Mouse (Mus musculus): Measurements from ENCODE around the gene Slc37a3. TPM values are rescaled to one million over a fixed set of nuclear protein-coding genes. Genes with fewer than 3 reads are reported as not detected.

Gene Slc37a3
- polyA plus RNA-seq, 1 experiment from 2014 or later = 53.0 TPM

GRCm38 (mm10) chr6:39341798-39342197 is 35.7 kb downstream of the Slc37a3 start:
- Histone ChIP-seq H3K27me3 (no peaks in the 10 kb centered on the region), H3K4me1 (peaks cover 23% of the 10 kb centered on the region), H3K27ac (replicated peaks) (no peak overlapping the region), H3K9me3 (no peaks in the 10 kb centered on the region), H3K9ac (replicated peaks) (no peak overlapping the region), H3K4me2 (replicated peaks) (no peak overlapping the region), H3K36me3 (peaks cover 45% of the 10 kb centered on the region), H3K4me3 (no peak overlapping the region)
- 88% methylated on average over 2 of the region's 2 CpGs for WGBS
- no peak for ATAC-seq (ENCODE audit: low FRiP score, low read depth)

GRCm38 (mm10) chr6:39338359-39338758 is 39.1 kb downstream of the Slc37a3 start:
- no peak overlapping the region for H3K9ac ChIP-seq (replicated peaks)
- no peak overlapping the region for H3K4me2 ChIP-seq (replicated peaks)
- no peak overlapping the region for H3K4me3 ChIP-seq
- peaks cover 58% of the 10 kb centered on the region for H3K36me3 ChIP-seq
- 87% methylated on average over 8 of the region's 8 CpGs for WGBS
- no peaks in the 10 kb centered on the region for H3K9me3 ChIP-seq
- no peak overlapping the region for H3K27ac ChIP-seq (replicated peaks)
- no peak for ATAC-seq (ENCODE audit: low FRiP score, low read depth)
- no peaks in the 10 kb centered on the region for H3K27me3 ChIP-seq
- no peaks in the 10 kb centered on the region; the same call in 1 of the 2 replicates for H3K4me1 ChIP-seq

GRCm38 (mm10) chr6:39334873-39335272 is 42.6 kb downstream of the Slc37a3 start:
- H3K9me3 ChIP-seq = no peaks in the 10 kb centered on the region
- WGBS = 90% methylated on average over 3 of the region's 3 CpGs
- H3K4me2 ChIP-seq (replicated peaks) = no peak overlapping the region
- no peak for ATAC-seq (ENCODE audit: low FRiP score, low read depth)
- H3K27me3 ChIP-seq = no peaks in the 10 kb centered on the region
- no peaks in the 10 kb centered on the region; the same call in 1 of the 2 replicates for H3K4me1 ChIP-seq
- peaks cover 39% of the 10 kb centered on the region for H3K36me3 ChIP-seq
- no peak overlapping the region for H3K9ac ChIP-seq (replicated peaks)
- H3K4me3 ChIP-seq = no peak overlapping the region
- H3K27ac ChIP-seq (replicated peaks) = no peak overlapping the region

- no peak overlapping the region for H3K9ac ChIP-seq (replicated peaks)
- no peaks in the 10 kb centered on the region for H3K27me3 ChIP-seq
- peaks cover 39% of the 10 kb centered on the region for H3K36me3 ChIP-seq
- no peak overlapping the region for H3K27ac ChIP-seq (replicated peaks)
- ATAC-seq (ENCODE audit: low FRiP score, low read depth) = no peak
- WGBS = 87% methylated on average over 7 of the region's 7 CpGs
- no peaks in the 10 kb centered on the region; the same call in 1 of the 2 replicates for H3K4me1 ChIP-seq
- no peaks in the 10 kb centered on the region for H3K9me3 ChIP-seq
- H3K4me2 ChIP-seq (replicated peaks) = no peak overlapping the region
- no peak overlapping the region for H3K4me3 ChIP-seq
Observed at GRCm38 (mm10) chr6:39334224-39334623, 43.3 kb downstream of the Slc37a3 start.

GRCm38 (mm10) chr6:39331998-39332700 is 45.3 kb downstream of the Slc37a3 start:
- H3K4me1 ChIP-seq = no peaks in the 10 kb centered on the region
- H3K4me3 ChIP-seq = no peak overlapping the region
- H3K4me2 ChIP-seq (replicated peaks) = no peak overlapping the region
- WGBS = 79% methylated on average over 7 of the region's 7 CpGs
- no peak overlapping the region for H3K27ac ChIP-seq (replicated peaks)
- H3K9ac ChIP-seq (replicated peaks) = no peak overlapping the region
- peaks cover 25% of the 10 kb centered on the region for H3K36me3 ChIP-seq
- H3K9me3 ChIP-seq = no peaks in the 10 kb centered on the region
- ATAC-seq (ENCODE audit: low FRiP score, low read depth) = no peak
- H3K27me3 ChIP-seq = no peaks in the 10 kb centered on the region

DNA sequence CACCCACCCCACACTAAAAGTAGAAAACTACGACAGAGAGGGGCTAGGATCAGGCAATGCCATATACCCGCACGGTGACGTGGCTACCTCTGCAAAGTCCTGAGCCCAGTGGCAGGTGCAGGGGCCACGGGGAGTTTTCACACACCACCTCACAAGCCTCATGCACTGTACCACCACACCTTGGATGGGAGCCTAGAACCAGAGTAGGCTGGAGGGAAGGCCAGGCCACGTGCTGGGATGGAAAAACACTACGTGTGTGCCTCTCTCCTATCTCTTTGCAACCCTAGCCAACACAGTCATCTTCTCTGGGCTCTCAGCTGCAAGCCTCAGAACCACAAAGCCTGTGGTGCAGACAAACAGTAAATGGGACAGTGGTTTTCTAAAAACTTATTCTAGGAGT is 46.5 kb downstream of the Slc37a3 start:
- ATAC-seq (ENCODE audit: low FRiP score, low read depth) = no peak
- H3K4me3 ChIP-seq = no peak overlapping the region

DNA sequence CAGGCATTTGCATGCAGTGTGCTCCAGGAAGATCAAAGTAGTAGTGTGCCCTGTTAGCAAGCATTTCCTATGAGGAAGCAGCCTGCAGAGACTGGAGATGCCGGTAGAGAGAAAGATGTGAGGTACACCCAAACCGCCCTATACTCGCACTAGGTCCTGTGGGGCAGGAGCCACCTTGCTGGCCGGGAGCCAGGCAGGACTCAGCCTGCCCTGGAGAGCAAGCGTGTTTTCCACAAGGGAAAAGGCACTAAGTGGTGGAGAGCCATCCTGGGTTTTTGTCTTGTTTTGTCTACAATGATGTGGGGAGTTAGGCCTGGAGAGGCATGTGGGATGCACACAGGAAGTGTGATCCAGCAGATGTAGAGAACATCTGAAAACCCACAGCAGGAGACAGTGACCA is 57.2 kb downstream of the Slc37a3 start:
- H3K4me1 ChIP-seq = no peaks in the 10 kb centered on the region
- WGBS = 85% methylated on average over 5 of the region's 5 CpGs
- no peak overlapping the region for H3K27ac ChIP-seq (replicated peaks)

More for the DNA sequence above, 46.5 kb downstream of the Slc37a3 start:
- Histone ChIP-seq H3K27me3 (no peaks in the 10 kb centered on the region), H3K27ac (replicated peaks) (no peak overlapping the region), H3K9ac (replicated peaks) (no peak overlapping the region), H3K36me3 (peaks cover 14% of the 10 kb centered on the region), H3K4me2 (replicated peaks) (no peak overlapping the region), H3K4me1 (no peaks in the 10 kb centered on the region), H3K9me3 (no peaks in the 10 kb centered on the region)
- WGBS = 95% methylated on average over 7 of the region's 7 CpGs

DNA sequence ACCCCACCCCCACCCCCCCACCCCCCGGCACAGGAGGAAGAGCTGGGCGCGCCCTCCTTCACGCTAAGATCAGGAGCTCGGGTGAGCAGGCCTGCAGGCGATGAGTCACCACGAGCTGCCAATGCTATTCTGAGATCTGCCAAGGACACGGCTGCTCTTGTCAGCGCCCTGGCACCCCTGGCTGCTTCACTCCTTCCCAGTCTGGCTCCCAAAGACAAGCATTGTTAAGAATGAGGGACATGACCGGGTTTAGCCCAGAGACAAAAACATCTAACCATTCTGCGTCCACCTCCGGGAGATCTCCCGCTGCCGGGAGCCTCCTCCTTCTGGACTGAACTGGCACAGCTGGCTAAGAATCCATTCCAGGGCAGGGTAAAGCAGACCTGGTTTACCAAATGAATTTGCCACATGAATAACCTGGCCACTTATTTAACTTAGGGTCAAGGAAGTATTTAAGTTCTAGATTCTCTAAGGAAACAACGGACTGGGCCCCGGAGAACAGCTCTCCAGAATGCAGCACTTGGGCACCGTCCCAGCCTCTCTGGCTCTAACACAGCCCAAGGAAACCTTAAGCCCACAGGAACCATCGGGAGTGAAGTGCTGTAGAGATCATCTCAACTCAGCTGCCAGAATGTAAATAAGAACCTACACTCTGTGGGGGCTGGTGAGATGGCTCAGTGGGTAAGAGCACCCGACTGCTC is 58.3 kb downstream of the Slc37a3 start:
- no peaks in the 10 kb centered on the region for H3K36me3 ChIP-seq
- no peak overlapping the region for H3K27ac ChIP-seq (replicated peaks)
- WGBS = 74% methylated on average over 12 of the region's 19 CpGs
- H3K4me2 ChIP-seq (replicated peaks) = no peak overlapping the region
- no peak overlapping the region for H3K4me3 ChIP-seq
- H3K4me1 ChIP-seq = no peaks in the 10 kb centered on the region
- H3K9ac ChIP-seq (replicated peaks) = no peak overlapping the region
- H3K27me3 ChIP-seq = no peaks in the 10 kb centered on the region
- no peaks in the 10 kb centered on the region for H3K9me3 ChIP-seq
- ATAC-seq (ENCODE audit: low FRiP score, low read depth) = no peak

More for the DNA sequence above, 57.2 kb downstream of the Slc37a3 start:
- Histone ChIP-seq H3K4me3 (no peak overlapping the region), H3K9me3 (no peaks in the 10 kb centered on the region), H3K9ac (replicated peaks) (no peak overlapping the region), H3K27me3 (no peaks in the 10 kb centered on the region), H3K4me2 (replicated peaks) (no peak overlapping the region), H3K36me3 (peaks cover 2% of the 10 kb centered on the region; the same call in 1 of the 2 replicates)
- ATAC-seq (ENCODE audit: low FRiP score, low read depth) = no peak

DNA sequence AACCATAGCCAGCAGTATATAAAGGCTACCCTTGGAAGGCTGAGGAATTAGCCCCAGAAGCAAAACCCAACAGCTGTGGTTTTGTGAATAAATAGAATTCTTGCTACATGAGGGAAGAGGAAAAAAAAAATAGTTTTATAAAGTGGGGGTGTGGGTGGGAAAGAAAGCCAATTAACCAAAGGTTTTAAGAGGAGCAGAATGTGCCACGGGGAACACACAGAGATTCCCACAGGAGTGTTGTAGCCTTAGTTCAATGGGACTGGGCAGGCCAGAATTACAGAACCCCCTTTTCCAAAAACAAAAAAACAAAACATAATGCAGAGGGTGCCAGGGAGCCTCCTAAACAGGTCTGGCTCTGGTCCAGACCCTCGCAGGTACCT is 58.9 kb downstream of the Slc37a3 start:
- 84% methylated on average over 2 of the region's 2 CpGs for WGBS
- Histone ChIP-seq H3K4me2 (replicated peaks) (no peak overlapping the region), H3K4me3 (no peak overlapping the region), H3K36me3 (no peaks in the 10 kb centered on the region), H3K9ac (replicated peaks) (no peak overlapping the region), H3K27ac (replicated peaks) (no peak overlapping the region), H3K4me1 (no peaks in the 10 kb centered on the region), H3K9me3 (no peaks in the 10 kb centered on the region), H3K27me3 (no peaks in the 10 kb centered on the region)
- no peak for ATAC-seq (ENCODE audit: low FRiP score, low read depth)

GRCm38 (mm10) chr6:39317854-39318630 is 59.4 kb downstream of the Slc37a3 start:
- H3K9ac ChIP-seq (replicated peaks) = no peak overlapping the region
- 89% methylated on average over 10 of the region's 10 CpGs for WGBS
- H3K4me3 ChIP-seq = no peak overlapping the region
- no peaks in the 10 kb centered on the region for H3K27me3 ChIP-seq
- H3K4me2 ChIP-seq (replicated peaks) = no peak overlapping the region
- no peaks in the 10 kb centered on the region for H3K36me3 ChIP-seq
- no peak overlapping the region for H3K27ac ChIP-seq (replicated peaks)
- no peaks in the 10 kb centered on the region for H3K9me3 ChIP-seq
- no peaks in the 10 kb centered on the region for H3K4me1 ChIP-seq
- ATAC-seq (ENCODE audit: low FRiP score, low read depth) = no peak

- ATAC-seq (ENCODE audit: low FRiP score, low read depth) = no peak
- 92% methylated on average over 5 of the region's 6 CpGs for WGBS
- no peak overlapping the region for H3K4me2 ChIP-seq (replicated peaks)
- H3K36me3 ChIP-seq = no peaks in the 10 kb centered on the region
- no peaks in the 10 kb centered on the region for H3K9me3 ChIP-seq
- no peak overlapping the region for H3K4me3 ChIP-seq
- H3K27ac ChIP-seq (replicated peaks) = no peak overlapping the region
- no peaks in the 10 kb centered on the region for H3K4me1 ChIP-seq
- no peak overlapping the region for H3K9ac ChIP-seq (replicated peaks)
- H3K27me3 ChIP-seq = no peaks in the 10 kb centered on the region
Observed at GRCm38 (mm10) chr6:39316089-39316488, 61.4 kb downstream of the Slc37a3 start.

DNA sequence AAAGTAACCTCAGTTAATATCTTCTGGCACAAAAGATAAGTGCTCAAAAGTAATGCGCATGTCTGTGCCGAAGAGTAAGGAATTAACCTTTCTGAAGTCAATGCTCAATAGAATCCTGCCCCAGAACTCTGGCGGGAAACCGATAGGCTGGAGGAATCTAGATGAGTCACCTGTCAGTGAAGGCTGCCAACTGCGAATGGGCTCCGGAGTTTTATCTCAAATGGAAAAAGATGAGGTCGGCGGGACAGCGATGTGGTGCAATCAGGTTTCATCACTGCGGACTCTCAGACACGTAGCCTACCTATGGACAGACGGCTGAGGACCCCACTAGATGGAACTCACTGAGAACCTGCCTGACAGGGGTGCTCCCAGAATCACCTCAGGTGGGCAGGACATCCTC is 63.0 kb downstream of the Slc37a3 start:
- Histone ChIP-seq H3K4me1 (no peaks in the 10 kb centered on the region), H3K27ac (replicated peaks) (no peak overlapping the region), H3K4me3 (no peak overlapping the region), H3K9ac (replicated peaks) (no peak overlapping the region), H3K36me3 (no peaks in the 10 kb centered on the region), H3K27me3 (no peaks in the 10 kb centered on the region), H3K4me2 (replicated peaks) (no peak overlapping the region), H3K9me3 (no peaks in the 10 kb centered on the region)
- ATAC-seq (ENCODE audit: low FRiP score, low read depth) = no peak
- WGBS = 93% methylated on average over 12 of the region's 12 CpGs
